Mouse (Mus musculus): Measurements from ENCODE around the gene Aunip.

DNA sequence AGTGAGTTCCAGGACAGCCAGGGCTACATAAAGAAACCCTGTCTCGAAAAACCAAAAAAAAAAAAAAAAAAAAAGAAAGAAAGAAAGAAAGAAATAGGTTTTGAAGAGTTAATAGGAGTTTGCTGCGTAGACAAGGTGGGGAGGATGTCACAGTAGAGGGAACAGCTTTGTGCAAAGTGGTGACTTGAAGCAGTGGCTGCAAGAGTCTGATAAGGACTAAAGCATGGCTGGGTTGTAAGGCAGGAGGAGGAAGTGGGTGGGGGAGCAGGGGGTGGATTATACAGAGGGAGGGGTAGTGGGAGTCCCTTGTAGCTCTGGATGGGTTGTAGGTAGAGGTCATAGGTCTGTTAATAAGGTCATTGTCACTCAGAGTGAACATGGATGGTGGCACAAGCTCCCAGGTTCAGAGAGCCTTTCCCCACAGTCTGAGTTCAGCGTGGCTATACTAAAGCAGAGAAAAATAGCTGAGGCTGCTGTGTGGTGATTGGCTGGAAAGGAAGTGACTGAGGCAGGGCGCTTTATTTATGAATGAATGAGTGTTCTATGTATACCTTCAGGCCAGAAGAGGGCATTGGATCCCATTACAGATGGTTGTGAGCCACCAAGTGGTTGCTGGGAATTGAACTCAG, 4.7 kb upstream of the Aunip start:
- TF ChIP-seq EP300 (IDR thresholded peaks at IDR 0.05; ENCODE audit: low read depth): peak; percentile 79
- TF ChIP-seq CTCF (IDR thresholded peaks at IDR 0.05; ENCODE audit: low read depth): peak; percentile 18; the same call in 1 of the 2 replicates
